ENCODE assay signal across 25 mouse cellular contexts in genomic region chr8:89003336-89003896, GRCm38 (mm10). TPM values are rescaled to one million over a fixed set of nuclear protein-coding genes. Genes with fewer than 3 reads are reported as not detected.
DNase-seq lines count a peak whose midpoint lies in the region; ATAC-seq and TF ChIP-seq lines count a peak whose summit lies in the region.
"Had no signal": no experiment of that assay in that cellular context is flagged by ENCODE, and none has a peak within 500 bp of the region (broad histone marks: within the 10 kb centered on the region; RNA-seq: fewer than 3 reads in every experiment).

No protein-coding gene starts in this region.

- H3K9me3 ChIP-seq in liver, embryonic 11.5 days (ENCODE audit: control insufficient read depth, low read length), result no peaks in the 10 kb centered on the region
- no peaks in the 10 kb centered on the region for H3K9me3 ChIP-seq in forebrain, embryonic 11.5 days (ENCODE audit: control insufficient read depth, low read length)
- H3K9me3 ChIP-seq in intestine, embryonic 16.5 days (ENCODE audit: control insufficient read depth, low read length), result no peaks in the 10 kb centered on the region
- H3K9me3 ChIP-seq: limb, embryonic 13.5 days; midbrain, embryonic 12.5 days; neural tube, embryonic 12.5 days had no signal

- H3K9ac ChIP-seq in liver, adult 2 months (ENCODE audit: low read depth, low read length), result no peak overlapping the region
- H3K9ac ChIP-seq in liver, embryonic 11.5 days (ENCODE audit: low read depth, low read length), result no peak overlapping the region
- no peak overlapping the region for H3K9ac ChIP-seq in forebrain, embryonic 11.5 days (ENCODE audit: low read length)
- no peak overlapping the region for H3K9ac ChIP-seq in intestine, embryonic 16.5 days (ENCODE audit: low read depth, low read length)
- H3K9ac ChIP-seq: forebrain, postnatal 0 days; limb, embryonic 13.5 days; midbrain, embryonic 12.5 days; neural tube, embryonic 12.5 days had no signal

- no peaks in the 10 kb centered on the region for H3K27me3 ChIP-seq in liver, adult 2 months (ENCODE audit: control insufficient read depth, insufficient read depth, low read length)
- peaks cover 31% of the 10 kb centered on the region for H3K27me3 ChIP-seq in liver, embryonic 11.5 days (replicated peaks; ENCODE audit: control insufficient read depth, insufficient read depth, low read length)
- peaks cover 12% of the 10 kb centered on the region for H3K27me3 ChIP-seq in forebrain, embryonic 11.5 days (ENCODE audit: control insufficient read depth, insufficient read depth, low read length)
- H3K27me3 ChIP-seq in intestine, embryonic 16.5 days (replicated peaks; ENCODE audit: control insufficient read depth, insufficient read depth, low read length), result no peaks in the 10 kb centered on the region; the same call in 1 of the 2 replicates

- no peak overlapping the region for H3K4me2 ChIP-seq in liver, embryonic 11.5 days
- no peak overlapping the region for H3K4me2 ChIP-seq in forebrain, embryonic 11.5 days (ENCODE audit: low read depth, low read length, severe bottlenecking)
- H3K4me2 ChIP-seq in intestine, embryonic 16.5 days (ENCODE audit: low read depth, low read length), result no peak overlapping the region
- H3K4me2 ChIP-seq: heart, embryonic 11.5 days; limb, embryonic 13.5 days; midbrain, embryonic 12.5 days; neural tube, embryonic 12.5 days had no signal

- no peak overlapping the region for H3K4me3 ChIP-seq in liver, adult 2 months (ENCODE audit: insufficient read depth, low read depth, low read length)
- H3K4me3 ChIP-seq in liver, embryonic 11.5 days (ENCODE audit: low read depth, low read length), result no peak overlapping the region
- H3K4me3 ChIP-seq in forebrain, embryonic 11.5 days (ENCODE audit: low read depth, low read length), result no peak overlapping the region
- no peak overlapping the region for H3K4me3 ChIP-seq in intestine, embryonic 16.5 days (ENCODE audit: low read length)
- H3K4me3 ChIP-seq: forebrain, embryonic 10.5 days; limb, embryonic 13.5 days; midbrain, embryonic 12.5 days; neural tube, embryonic 12.5 days had no signal

- WGBS in liver, adult 2 months, result 64% methylated on average over 8 of the region's 8 CpGs
- 63% methylated on average over 8 of the region's 8 CpGs for WGBS in liver, embryonic 11.5 days
- 5% methylated on average over 8 of the region's 8 CpGs for WGBS in forebrain, embryonic 11.5 days
- 52% methylated on average over 8 of the region's 8 CpGs for WGBS in intestine, embryonic 16.5 days

- no peak for TF ChIP-seq CTCF in liver, adult 2 months (IDR thresholded peaks at IDR 0.05; ENCODE audit: low read depth, low read length)

- H3K4me1 ChIP-seq in liver, adult 2 months (ENCODE audit: control insufficient read depth, insufficient read depth, low read length), result peaks cover 8% of the 10 kb centered on the region; the same call in 1 of the 2 replicates
- no peaks in the 10 kb centered on the region; the same call in 1 of the 2 replicates for H3K4me1 ChIP-seq in liver, embryonic 11.5 days (replicated peaks; ENCODE audit: control insufficient read depth, insufficient read depth, low read length)
- H3K4me1 ChIP-seq in forebrain, embryonic 11.5 days (replicated peaks; ENCODE audit: control insufficient read depth, insufficient read depth, low read length), result peaks cover 12% of the 10 kb centered on the region; the same call in 1 of the 2 replicates
- H3K4me1 ChIP-seq in intestine, embryonic 16.5 days (ENCODE audit: control insufficient read depth, insufficient read depth, low read length), result peaks cover 20% of the 10 kb centered on the region

- no peaks in the 10 kb centered on the region for H3K79me2 ChIP-seq in liver, adult 2 months (ENCODE audit: control insufficient read depth, insufficient read depth, low read length)

- ATAC-seq in liver, embryonic 11.5 days (replicated peaks; ENCODE audit: low FRiP score), result no peak
- ATAC-seq in forebrain, embryonic 11.5 days (replicated peaks; ENCODE audit: low FRiP score), result no peak
- ATAC-seq in intestine, embryonic 16.5 days, result no peak
- ATAC-seq: forebrain, postnatal 0 days had no signal

- TF ChIP-seq POLR2A in liver, adult 2 months (IDR thresholded peaks at IDR 0.05; ENCODE audit: extremely low read depth, insufficient read depth, low read length), result no peak

- H3K36me3 ChIP-seq in liver, adult 2 months (ENCODE audit: control insufficient read depth, insufficient read depth, low read length), result no peaks in the 10 kb centered on the region
- H3K36me3 ChIP-seq in liver, embryonic 11.5 days (ENCODE audit: control insufficient read depth, insufficient read depth, low read length), result no peaks in the 10 kb centered on the region
- no peaks in the 10 kb centered on the region for H3K36me3 ChIP-seq in forebrain, embryonic 11.5 days (ENCODE audit: control insufficient read depth, insufficient read depth, low read length)
- H3K36me3 ChIP-seq in intestine, embryonic 16.5 days (ENCODE audit: control insufficient read depth, insufficient read depth, low read length), result no peaks in the 10 kb centered on the region
- H3K36me3 ChIP-seq: forebrain, embryonic 10.5 days; limb, embryonic 13.5 days; midbrain, embryonic 12.5 days; neural tube, embryonic 12.5 days had no signal

- DNase-seq in kidney, adult 18-20 months, result peak; percentile 22
- DNase-seq in kidney, postnatal 36 days, result no peak
- no peak for DNase-seq in liver, adult 2 months (ENCODE audit: extremely low read depth, low read depth, low spot score)
- no peak for DNase-seq in liver, embryonic 11.5 days (ENCODE audit: low spot score)
- DNase-seq in retina, postnatal 1 day, result peak; percentile 10
- DNase-seq in retina, embryonic 14.5 days (ENCODE audit: low spot score), result no peak
- no peak for DNase-seq in forebrain, embryonic 11.5 days (ENCODE audit: low spot score)
- DNase-seq: adrenal gland, postnatal 25 days; cerebellum, adult 8-10 months; cerebellum, postnatal 36 days; forebrain, postnatal 0 days; gastrocnemius, postnatal 14 days; heart, adult 11 months; lung, adult 18-20 months; lung, postnatal 10 days; right cerebral cortex, adult 18-20 months; right cerebral cortex, postnatal 4 days; thymus, postnatal 14 days had no signal

- H3K27ac ChIP-seq in liver, adult 2 months (replicated peaks; ENCODE audit: insufficient read depth, low read depth, low read length), result peak overlapping the region; percentile 76
- H3K27ac ChIP-seq in liver, embryonic 11.5 days (ENCODE audit: low read depth, low read length), result no peak overlapping the region
- H3K27ac ChIP-seq in forebrain, embryonic 11.5 days (ENCODE audit: low read depth, low read length), result no peak overlapping the region
- no peak overlapping the region for H3K27ac ChIP-seq in intestine, embryonic 16.5 days (ENCODE audit: low read length)
- H3K27ac ChIP-seq: forebrain, embryonic 10.5 days; limb, embryonic 13.5 days; midbrain, embryonic 12.5 days; neural tube, embryonic 12.5 days had no signal

RNA-seq across cellular contexts. Expression of gene Sall1, which starts 40.5 kb away (rescaled TPM):
- total RNA-seq in liver, adult 2 months (2014; rRNA removed), result 6.2 and 9.5 TPM in 2 replicates
- 19.4 and 22.7 TPM in 2 replicates for polyA plus RNA-seq in liver, adult 2 months (2012; rRNA removed)
- 2.4 and 2.6 TPM in 2 replicates for polyA plus RNA-seq in liver, embryonic 11.5 days (2014; fragmentation: Nextera tagmentation; extraction: Ambion mirVana)
- 27.8 and 32.9 TPM in 2 replicates for polyA plus RNA-seq in forebrain, embryonic 11.5 days (2014; fragmentation: Nextera tagmentation; extraction: Ambion mirVana)
- 1.8 and 1.9 TPM in 2 replicates for polyA plus RNA-seq in intestine, embryonic 16.5 days (2015; fragmentation: Nextera tagmentation; extraction: Ambion mirVana)
- total RNA-seq: adrenal gland, postnatal 25 days; hematopoietic stem cell, adult 5-6 weeks had no signal

Comparison
In these comparisons a context has a peak if more than half of its experiments do, and no peak if none do; other contexts are left out.
1. DNase-seq: peak in kidney, adult 18-20 months (single experiment) and retina, postnatal 1 day (single experiment); none in kidney, postnatal 36 days (0 of 2), liver, adult 2 months (single experiment), liver, embryonic 11.5 days (single experiment), retina, embryonic 14.5 days (single experiment) and forebrain, embryonic 11.5 days (single experiment).